Mouse (Mus musculus) lung, postnatal 0 days (tissue): ENCODE measurements around the gene Ccnt2. TPM values are rescaled to one million over a fixed set of nuclear protein-coding genes. Genes with fewer than 3 reads are reported as not detected.

Experiments used
- ATAC-seq: fragments of 200-750 bp; cut with Nextera tagmentation; 2 replicates; pipeline ENCODE4 v1.8.0; 2017; ENCODE audit warnings: moderate library complexity
- DNase-seq: peaks from one replicate; pipeline ENCODE4 v3.0.0-alpha.2; 2016; ENCODE audit warnings: low spot score
- H3K27ac ChIP-seq: fragments of 300-500 bp; sonication (generic); 2 replicates; pipeline ENCODE4 v1.5.1; 2014; ENCODE audit warnings: antibody characterized with exemption, mild to moderate bottlenecking, low read length, mixed read lengths
- H3K27me3 ChIP-seq: fragments of 300-500 bp; sonication (generic); replicated peaks from 2 replicates; pipeline ENCODE4 v1.6.1; 2014; ENCODE audit warnings: low read length, mixed read lengths; ENCODE audit not compliant: insufficient read depth
- H3K36me3 ChIP-seq: fragments of 300-500 bp; sonication (generic); 2 replicates; pipeline ENCODE4 v1.6.1; 2014; ENCODE audit warnings: low read length, mixed read lengths; ENCODE audit not compliant: insufficient read depth
- H3K4me1 ChIP-seq: fragments of 300-500 bp; sonication (generic); 2 replicates; pipeline ENCODE4 v1.6.1; 2014; ENCODE audit warnings: antibody characterized with exemption, low read depth, low read length, mixed read lengths; ENCODE audit not compliant: insufficient read depth
- H3K4me2 ChIP-seq: fragments of 300-500 bp; sonication (generic); replicated peaks from 2 replicates; pipeline ENCODE4 v1.6.1; 2014; ENCODE audit warnings: low read depth, mild to moderate bottlenecking, low read length, moderate library complexity, mixed read lengths
- H3K4me3 ChIP-seq: fragments of 300-500 bp; sonication (generic); 2 replicates; pipeline ENCODE4 v1.5.1; 2014; ENCODE audit warnings: low read depth, low read length
- H3K9ac ChIP-seq: fragments of 300-500 bp; sonication (generic); replicated peaks from 2 replicates; pipeline ENCODE4 v1.6.1; 2014; ENCODE audit warnings: low read depth, mild to moderate bottlenecking
- H3K9me3 ChIP-seq: fragments of 300-500 bp; sonication (generic); 2 replicates; pipeline ENCODE4 v1.6.1; 2016; ENCODE audit warnings: low read length, mixed read lengths
- CTCF ChIP-seq: IDR thresholded peaks from 2 replicates; pipeline ENCODE4 v1.5.1; 2016; ENCODE audit warnings: antibody characterized with exemption, mild to moderate bottlenecking
- EP300 ChIP-seq: IDR thresholded peaks from 2 replicates; pipeline ENCODE4 v1.6.1; 2016; ENCODE audit warnings: antibody characterized with exemption, mild to moderate bottlenecking, control low read depth
- WGBS: fragments of 180-500 bp; shearing (Covaris S2); extraction: QIAGEN DNeasy Blood & Tissue Kit; methylation state at CpG from one replicate; pipeline ENCODE4 v1.1.7; 2014; 5-methylcytosine and 5-hydroxymethylcytosine counted together
- polyA plus RNA-seq: library from polyadenylated mRNA; unstranded; fragments of >200 nt; fragmentation: Nextera tagmentation; extraction: Ambion mirVana; gene quantifications from 2 replicates; pipeline ENCODE4 v1.2.1, GENCODE M21; 2015

Ccnt2 gene
- 43.7 and 54.7 TPM in 2 replicates for polyA plus RNA-seq

- Histone ChIP-seq H3K27me3 (no peaks in the 10 kb centered on the region), H3K4me2 (peak within 1 kb of the TSS; percentile 59), H3K4me1 (peaks cover 4% of the 10 kb centered on the region; the same call in 1 of the 2 replicates), H3K9ac (peak within 1 kb of the TSS; percentile 91), H3K4me3 (peak within 1 kb of the TSS; percentile 82), H3K9me3 (no peaks in the 10 kb centered on the region), H3K27ac (peak within 1 kb of the TSS; percentile 98), H3K36me3 (no peaks in the 10 kb centered on the region)
- peak; percentile 59 for TF ChIP-seq CTCF
- TF ChIP-seq EP300 = peak; percentile 11; the same call in 1 of the 2 replicates
- peak; percentile 100 for DNase-seq
- under 1% methylated on average over 55 of the region's 63 CpGs for WGBS
- ATAC-seq = peak; percentile 98
Measured at GRCm38 (mm10) chr1:127773803-127774500, at the start of gene Ccnt2. Ccnt2 (plus strand) TSS chr1:127774164.

GRCm38 (mm10) chr1:127729096-127729495, 44.9 kb upstream of the Ccnt2 start, which contains the start of gene Acmsd:
Acmsd (plus strand) TSS chr1:127729413.
- H3K9me3 ChIP-seq = no peaks in the 10 kb centered on the region
- WGBS = 69% methylated on average over 4 of the region's 4 CpGs
- no peak within 1 kb of the TSS for H3K9ac ChIP-seq
- ATAC-seq = no peak
- no peaks in the 10 kb centered on the region for H3K36me3 ChIP-seq
- DNase-seq = no peak
- no peaks in the 10 kb centered on the region for H3K27me3 ChIP-seq
- H3K4me2 ChIP-seq = no peak within 1 kb of the TSS
- no peak for TF ChIP-seq CTCF
- TF ChIP-seq EP300 = no peak
- no peak within 1 kb of the TSS for H3K27ac ChIP-seq
- H3K4me3 ChIP-seq = no peak within 1 kb of the TSS
- H3K4me1 ChIP-seq = no peaks in the 10 kb centered on the region

- 28% methylated on average over 3 of the region's 3 CpGs for WGBS
- ATAC-seq (peak; percentile 77), DNase-seq (peak; percentile 44)
- Histone ChIP-seq H3K9ac (no peak overlapping the region), H3K36me3 (no peaks in the 10 kb centered on the region), H3K4me2 (no peak overlapping the region), H3K4me1 (no peaks in the 10 kb centered on the region), H3K27me3 (no peaks in the 10 kb centered on the region), H3K27ac (no peak overlapping the region), H3K4me3 (no peak overlapping the region), H3K9me3 (no peaks in the 10 kb centered on the region)
- TF ChIP-seq CTCF = no peak
- TF ChIP-seq EP300 = peak; percentile 80
Measured at GRCm38 (mm10) chr1:127731086-127731485, 42.9 kb upstream of the Ccnt2 start.

GRCm38 (mm10) chr1:127732435-127732834, 41.5 kb upstream of the Ccnt2 start:
- Histone ChIP-seq H3K27ac (no peak overlapping the region), H3K4me3 (no peak overlapping the region)
- no peak for TF ChIP-seq CTCF
- TF ChIP-seq EP300 = no peak

GRCm38 (mm10) chr1:127732841-127733240, 41.1 kb upstream of the Ccnt2 start:
- Histone ChIP-seq H3K36me3 (no peaks in the 10 kb centered on the region), H3K4me3 (no peak overlapping the region), H3K27me3 (no peaks in the 10 kb centered on the region), H3K4me1 (no peaks in the 10 kb centered on the region), H3K9ac (no peak overlapping the region), H3K27ac (no peak overlapping the region), H3K4me2 (no peak overlapping the region), H3K9me3 (no peaks in the 10 kb centered on the region)
- no peak for ATAC-seq
- 50% methylated on average over 3 of the region's 3 CpGs for WGBS
- TF ChIP-seq CTCF (no peak), EP300 (no peak)
- no peak for DNase-seq

More at GRCm38 (mm10) chr1:127732435-127732834, 41.5 kb upstream of the Ccnt2 start:
- ATAC-seq (no peak), DNase-seq (no peak)
- no peaks in the 10 kb centered on the region for H3K9me3 ChIP-seq
- no peaks in the 10 kb centered on the region for H3K4me1 ChIP-seq
- H3K36me3 ChIP-seq = no peaks in the 10 kb centered on the region
- H3K9ac ChIP-seq = no peak overlapping the region
- no peak overlapping the region for H3K4me2 ChIP-seq
- H3K27me3 ChIP-seq = no peaks in the 10 kb centered on the region
- 82% methylated on average over 3 of the region's 3 CpGs for WGBS

GRCm38 (mm10) chr1:127735356-127735755, 38.6 kb upstream of the Ccnt2 start:
- Histone ChIP-seq H3K36me3 (no peaks in the 10 kb centered on the region), H3K4me2 (no peak overlapping the region), H3K9ac (no peak overlapping the region), H3K27ac (no peak overlapping the region), H3K4me3 (no peak overlapping the region), H3K9me3 (no peaks in the 10 kb centered on the region), H3K27me3 (no peaks in the 10 kb centered on the region), H3K4me1 (no peaks in the 10 kb centered on the region)
- DNase-seq = peak; percentile 33
- TF ChIP-seq EP300 (no peak), CTCF (no peak)
- 23% methylated on average over 3 of the region's 3 CpGs for WGBS
- no peak for ATAC-seq
